Mouse (Mus musculus) ovary, adult 18-20 months (tissue): ENCODE measurements around the gene Stum.
A peak's percentile ranks its signal among the peaks of the same experiment; 100 is the strongest.

ENCODE experiments used
- DNase-seq: peaks from one replicate; pipeline ENCODE4 v3.0.0; 2022; ENCODE audit warnings: low spot score, mixed read lengths

The Stum gene

DNA sequence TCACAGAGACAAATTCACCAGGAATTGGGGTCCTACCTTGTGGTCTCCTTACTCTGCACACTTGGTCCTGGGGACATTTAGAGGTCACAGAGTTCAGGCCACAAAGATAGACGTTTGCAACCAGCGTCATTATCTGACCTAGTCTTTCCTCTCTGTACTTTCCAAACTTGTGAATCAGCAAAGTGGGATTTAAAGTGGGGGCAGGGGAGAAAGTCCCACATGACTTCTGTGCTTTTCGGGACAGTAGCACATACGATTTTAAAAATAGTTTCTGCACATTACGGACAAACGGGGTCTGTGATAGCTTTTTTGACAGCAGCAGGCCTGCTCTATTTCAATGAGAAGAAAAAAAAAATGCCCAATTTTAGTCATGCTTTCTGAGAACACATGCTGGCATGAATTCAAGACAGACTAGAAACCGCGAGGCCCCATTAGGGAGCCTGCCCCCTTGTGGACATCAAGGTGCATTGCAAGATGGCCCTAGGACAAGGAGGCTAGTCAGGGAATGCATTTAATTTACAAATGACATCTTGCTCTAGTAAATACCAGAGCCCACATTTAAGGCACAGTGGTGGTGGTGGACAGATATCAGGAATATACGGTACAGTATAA is 55.1 kb downstream of the Stum start:
- no peak for DNase-seq

DNA sequence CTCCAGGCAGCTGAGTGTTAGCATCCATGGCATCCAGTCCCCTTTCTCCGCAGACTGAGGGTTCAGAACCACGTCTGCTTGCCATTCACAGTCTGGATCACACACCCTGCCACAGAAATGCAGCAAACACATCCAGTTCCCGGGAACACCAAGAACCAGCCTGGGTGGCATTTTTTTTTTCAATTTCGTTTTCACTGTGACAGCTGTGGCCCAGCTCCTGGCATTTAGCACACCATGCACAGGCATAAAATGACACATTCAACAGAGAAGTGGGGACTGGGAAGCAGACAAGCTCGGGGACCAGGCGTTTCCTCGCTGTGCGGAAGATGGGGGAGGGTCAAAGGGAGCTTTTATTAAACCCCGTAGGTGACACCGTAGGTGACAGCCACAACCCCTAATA is 55.6 kb downstream of the Stum start:
- DNase-seq, result no peak

GRCm38 (mm10) chr1:180426405-180426804 is 56.9 kb downstream of the Stum start:
- DNase-seq, result no peak

DNA sequence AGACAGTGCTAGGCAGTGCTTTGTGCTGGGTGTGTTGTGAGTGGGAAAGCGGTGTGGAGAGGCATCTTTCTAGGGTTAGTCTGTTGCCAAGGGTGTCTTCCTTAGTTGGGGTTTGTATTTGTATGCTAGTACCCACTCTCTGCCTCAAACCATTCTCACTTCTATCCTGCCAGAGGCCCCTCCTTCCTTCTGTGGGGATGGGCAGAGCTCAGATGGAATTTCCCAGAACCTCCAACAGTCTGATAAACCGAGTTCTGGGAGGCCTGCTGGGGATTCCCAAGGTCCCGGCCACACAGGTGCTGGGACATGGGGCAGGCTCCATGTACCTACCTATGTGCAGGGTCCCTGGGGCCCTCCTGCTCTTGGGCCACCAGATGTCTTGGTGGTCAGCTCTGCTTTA is 59.4 kb downstream of the Stum start:
- no peak for DNase-seq

- DNase-seq, result no peak
Observed at GRCm38 (mm10) chr1:180423008-180423639, 60.2 kb downstream of the Stum start.

GRCm38 (mm10) chr1:180422076-180422828 is 61.1 kb downstream of the Stum start:
- peak; percentile 53 for DNase-seq

DNA sequence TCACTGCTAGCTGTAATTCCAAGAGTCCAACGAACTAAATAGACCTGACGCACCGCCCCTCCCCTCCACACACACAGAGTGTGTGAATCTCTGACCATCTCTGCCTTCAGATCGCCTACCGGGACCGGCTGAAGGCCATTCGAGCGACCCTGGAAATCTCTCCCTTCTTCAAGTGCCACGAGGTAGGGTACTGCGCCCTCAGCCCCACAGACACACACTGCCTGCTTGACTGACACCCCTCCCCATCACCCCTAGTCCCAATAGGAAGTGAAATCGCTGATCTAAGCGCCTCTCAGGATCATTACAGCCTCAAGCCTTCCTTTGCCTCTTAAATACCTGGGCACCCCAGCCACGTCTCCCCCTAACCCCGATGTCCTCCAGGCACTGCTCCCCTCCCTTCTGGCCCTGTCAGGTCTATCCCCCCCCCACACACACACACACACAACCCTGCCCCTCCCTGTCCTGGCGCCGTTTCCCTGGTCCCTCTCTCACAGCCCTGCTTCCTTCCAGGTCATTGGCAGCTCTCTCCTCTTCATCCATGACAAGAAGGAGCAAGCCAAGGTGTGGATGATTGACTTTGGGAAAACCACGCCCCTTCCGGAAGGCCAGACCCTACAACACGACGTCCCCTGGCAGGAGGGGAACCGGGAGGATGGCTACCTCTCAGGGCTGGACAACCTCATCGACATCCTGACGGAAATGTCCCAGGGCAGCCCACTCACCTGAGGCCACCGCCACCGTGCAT is 62.0 kb downstream of the Stum start:
- DNase-seq, result no peak

GRCm38 (mm10) chr1:180420496-180421164 is 62.7 kb downstream of the Stum start:
- peak; percentile 59 for DNase-seq

GRCm38 (mm10) chr1:180419059-180419458 is 64.2 kb downstream of the Stum start:
- no peak for DNase-seq

- no peak for DNase-seq
Observed at GRCm38 (mm10) chr1:180417118-180417517, 66.2 kb downstream of the Stum start.

GRCm38 (mm10) chr1:180415836-180416235 is 67.5 kb downstream of the Stum start:
- no peak for DNase-seq

GRCm38 (mm10) chr1:180415064-180415463 is 68.2 kb downstream of the Stum start:
- peak; percentile 69 for DNase-seq

GRCm38 (mm10) chr1:180410306-180410705 is 73.0 kb downstream of the Stum start:
- DNase-seq, result no peak

GRCm38 (mm10) chr1:180409771-180410170 is 73.5 kb downstream of the Stum start:
- DNase-seq, result no peak

DNA sequence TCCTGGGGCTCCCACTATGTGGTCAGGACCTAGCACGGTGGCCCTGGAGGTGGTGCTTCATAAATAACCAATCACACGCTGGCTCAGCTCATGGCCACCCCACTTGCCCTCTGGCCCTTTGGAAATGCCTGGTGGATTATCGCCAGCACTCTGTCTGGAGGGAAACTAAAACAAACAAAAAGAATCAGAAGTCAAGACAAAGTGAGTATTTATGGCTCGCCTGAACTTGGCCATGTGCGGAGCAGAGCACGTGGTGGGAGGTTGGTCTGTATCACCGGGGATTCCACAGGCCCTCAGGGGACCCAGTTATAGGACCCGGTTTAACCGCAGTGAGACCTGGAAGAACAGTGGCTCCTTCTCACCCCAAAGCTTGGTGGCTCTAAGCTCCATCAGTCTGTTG is 74.5 kb downstream of the Stum start:
- no peak for DNase-seq

GRCm38 (mm10) chr1:180407727-180408719 is 75.3 kb downstream of the Stum start:
- no peak for DNase-seq

DNA sequence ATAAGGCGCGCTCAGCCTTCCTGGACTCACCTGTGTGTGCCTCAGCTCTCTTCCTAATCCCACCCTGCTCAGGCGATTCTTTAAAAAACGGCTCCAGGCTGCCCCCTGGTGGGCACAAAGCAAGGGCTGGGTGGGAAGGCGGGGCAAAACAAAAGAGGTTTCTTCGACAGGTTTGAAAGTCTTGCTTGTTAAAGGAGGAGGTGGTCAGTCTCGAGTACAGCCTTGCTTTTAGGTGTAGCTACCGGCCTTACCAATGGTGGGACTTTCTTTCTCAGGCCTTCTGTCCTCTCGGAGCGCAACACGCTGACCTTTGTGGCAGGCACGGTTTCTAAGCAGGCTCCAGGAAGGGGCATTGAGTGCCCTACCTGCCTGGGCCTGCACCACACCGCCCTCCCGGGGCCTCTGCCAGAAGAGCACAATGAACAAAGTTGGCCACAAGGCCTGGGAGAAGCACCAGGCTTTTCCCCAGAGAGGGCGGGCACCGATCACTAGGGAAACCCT is 76.1 kb downstream of the Stum start:
- peak; percentile 59 for DNase-seq

DNA sequence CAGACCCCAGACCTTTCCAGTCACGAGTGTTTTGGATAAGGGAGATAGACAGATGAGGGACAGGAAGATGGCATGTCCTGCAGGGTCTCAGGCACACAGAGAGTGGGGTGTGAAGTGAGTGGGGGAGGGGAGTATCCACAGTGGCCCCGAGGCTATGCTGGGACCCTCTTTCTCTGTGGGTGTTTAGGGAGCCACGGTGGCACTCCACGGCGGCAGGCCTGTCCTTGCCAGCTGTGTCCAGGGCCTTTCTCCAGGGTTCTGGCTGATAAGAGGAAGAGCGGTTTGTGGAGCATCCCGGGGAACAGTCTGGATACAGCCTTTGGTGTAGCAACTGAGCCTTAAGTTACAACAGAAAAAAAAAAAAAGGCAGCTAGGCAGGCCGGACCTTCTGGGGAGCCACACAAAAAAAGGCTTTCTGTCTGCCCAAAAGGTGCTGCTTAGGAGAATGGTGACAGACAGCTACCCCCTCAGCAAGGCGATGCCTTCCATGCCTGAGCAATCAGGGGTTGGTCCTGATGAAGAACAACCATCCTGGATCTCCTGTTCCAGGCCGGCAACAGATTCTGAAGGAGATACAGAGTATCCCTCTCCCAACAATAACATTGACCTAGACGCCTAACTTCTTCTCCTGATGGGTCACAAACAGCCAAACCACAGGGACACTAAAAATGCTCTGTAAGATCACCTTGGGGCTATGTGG is 76.8 kb downstream of the Stum start:
- no peak for DNase-seq

- no peak for DNase-seq
Observed at GRCm38 (mm10) chr1:180405576-180406335, 77.5 kb downstream of the Stum start.
